Mouse (Mus musculus) erythroid progenitor cell, adult 5-6 weeks (primary cell): ENCODE data around the gene Rspo1. TPM values are rescaled to one million over a fixed set of nuclear protein-coding genes. Genes with fewer than 3 reads are reported as not detected.

ENCODE experiments used
- ATAC-seq: replicated peaks from 2 replicates; pipeline ENCODE4 v1.8.0; 2016; ENCODE audit warnings: moderate number of reproducible peaks, mild to moderate bottlenecking, moderate TSS enrichment, inconsistent platforms; ENCODE audit not compliant: poor library complexity, low FRiP score, severe bottlenecking
- total RNA-seq, 2 experiments: library from RNA; stranded (forward) in 1 of 2; stranded (reverse) in 1 of 2; fragments of 150-400 nt in 1 of 2; fragments of 186-747, 209-891 nt in 1 of 2; gene quantifications; 2 replicates each; pipeline versions ENCODE4 v1.2.3 to v1.2.4; 2015 to 2017; ENCODE audit warnings: low replicate concordance in 2 of 2

The Rspo1 gene
- total RNA-seq, 2 experiments from 2014 or later, result not detected

DNA sequence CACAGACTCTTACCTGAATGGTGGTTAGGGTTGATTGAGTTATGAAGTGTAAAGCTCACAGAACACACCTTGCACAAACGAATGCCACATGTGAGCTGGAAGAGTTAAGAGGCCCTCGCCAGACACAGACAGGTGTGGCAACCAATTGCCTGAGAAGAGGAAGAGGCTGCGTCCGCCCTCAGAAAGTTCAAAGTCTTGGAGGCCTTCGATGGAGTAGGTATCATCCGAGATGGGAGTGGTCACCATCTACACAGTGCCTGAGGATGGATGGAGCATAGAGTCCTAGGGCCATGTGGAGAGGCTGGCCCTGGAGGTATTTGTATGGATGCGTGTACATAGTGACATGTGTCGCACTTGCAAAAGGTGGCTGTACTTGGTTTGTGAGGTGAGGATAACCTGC, 15.1 kb upstream of the Rspo1 start:
- ATAC-seq, result no peak

DNA sequence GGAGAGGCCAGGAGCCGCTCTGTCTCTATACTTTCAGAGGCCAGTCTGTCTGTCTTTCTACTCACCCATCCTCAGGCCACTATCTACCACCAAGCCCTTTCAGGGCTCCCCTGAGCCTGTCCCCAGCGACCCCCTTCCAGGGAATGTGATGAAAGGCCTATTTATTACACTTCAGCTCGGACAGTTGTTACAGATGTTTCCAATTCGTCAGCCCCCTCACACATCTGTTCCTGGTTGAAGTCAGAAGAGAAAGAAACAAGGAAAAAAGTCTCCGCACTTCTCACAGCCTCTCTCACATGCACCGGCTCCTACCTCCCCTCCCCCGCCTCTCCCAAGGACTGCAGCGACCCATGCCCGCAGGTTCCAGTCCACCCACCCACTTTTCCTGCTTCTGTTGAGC, 13.9 kb upstream of the Rspo1 start:
- no peak for ATAC-seq

GRCm38 (mm10) chr4:124973296-124973695, 12.9 kb upstream of the Rspo1 start:
- ATAC-seq, result no peak

GRCm38 (mm10) chr4:124978201-124978600, 8.0 kb upstream of the Rspo1 start:
- no peak for ATAC-seq

DNA sequence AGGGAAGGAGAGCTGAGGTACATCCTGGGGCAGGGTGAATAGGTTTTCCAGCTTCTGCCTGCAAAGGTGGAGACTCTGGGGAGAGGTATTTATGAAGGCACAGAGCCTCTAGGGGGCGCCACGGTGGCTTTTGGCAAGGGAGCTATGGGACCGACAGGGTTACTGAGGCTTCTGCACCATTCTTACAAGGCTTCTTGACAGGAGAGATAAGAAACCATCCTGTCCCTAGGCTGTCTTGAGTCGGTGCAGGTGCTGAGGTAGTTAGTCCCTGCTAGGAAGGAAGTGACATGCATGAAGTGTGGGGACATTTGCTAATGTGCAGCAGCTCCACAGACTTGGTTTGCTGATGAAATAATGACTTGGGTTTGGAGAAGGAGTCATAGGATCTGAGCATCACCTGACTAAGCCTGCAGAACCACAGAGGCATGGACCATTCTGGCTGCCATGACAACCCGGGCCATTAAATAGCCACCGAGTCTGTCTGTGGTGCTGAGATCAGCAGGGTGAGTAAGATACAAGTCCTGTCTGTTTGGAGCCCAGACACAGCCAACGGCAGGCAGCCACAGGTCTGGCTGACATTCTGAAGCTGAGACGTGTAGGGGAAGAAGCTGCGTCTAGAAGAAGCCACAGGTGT, 2.2 kb upstream of the Rspo1 start:
- ATAC-seq, result no peak

DNA sequence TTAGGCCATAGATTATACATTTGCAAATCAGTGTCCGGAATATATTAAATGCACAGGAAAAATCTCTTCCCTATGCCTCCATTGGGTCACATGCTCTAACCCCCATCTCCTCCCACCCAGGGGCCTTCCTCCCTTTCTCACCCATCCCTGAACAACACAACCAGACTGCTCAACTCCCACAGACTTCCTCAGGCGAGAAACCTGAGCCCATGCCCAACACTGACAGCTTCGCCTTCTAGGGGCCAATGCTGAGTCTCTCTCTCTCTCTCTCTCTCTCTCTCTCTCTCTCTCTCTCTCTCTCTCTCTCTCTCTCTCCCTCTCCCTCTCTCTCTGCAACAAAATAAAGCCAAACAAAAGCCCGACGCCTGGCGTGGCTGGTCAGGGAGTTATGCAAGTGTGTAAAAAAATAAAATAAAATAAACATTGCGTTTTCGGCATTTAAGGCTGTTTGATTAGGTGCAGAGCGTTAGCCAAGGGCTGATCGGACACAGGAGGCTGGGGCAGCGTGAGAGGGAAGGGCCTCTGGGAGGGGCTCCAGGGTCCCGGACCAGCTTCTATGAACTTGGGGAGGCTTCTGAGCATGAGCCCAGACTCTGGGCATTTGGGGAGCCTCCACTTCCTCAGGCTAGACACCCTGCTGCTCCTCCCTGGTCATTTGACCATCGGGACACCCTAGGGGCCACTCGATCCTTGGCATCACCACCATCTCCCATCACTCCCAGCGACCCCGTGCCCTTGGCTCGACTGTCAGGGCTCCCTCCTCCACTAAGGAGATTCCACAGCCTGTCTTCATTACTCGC, 1.2 kb upstream of the Rspo1 start:
- ATAC-seq, result no peak

GRCm38 (mm10) chr4:124986739-124987710, 795 bp downstream of the Rspo1 start:
- ATAC-seq, result no peak

DNA sequence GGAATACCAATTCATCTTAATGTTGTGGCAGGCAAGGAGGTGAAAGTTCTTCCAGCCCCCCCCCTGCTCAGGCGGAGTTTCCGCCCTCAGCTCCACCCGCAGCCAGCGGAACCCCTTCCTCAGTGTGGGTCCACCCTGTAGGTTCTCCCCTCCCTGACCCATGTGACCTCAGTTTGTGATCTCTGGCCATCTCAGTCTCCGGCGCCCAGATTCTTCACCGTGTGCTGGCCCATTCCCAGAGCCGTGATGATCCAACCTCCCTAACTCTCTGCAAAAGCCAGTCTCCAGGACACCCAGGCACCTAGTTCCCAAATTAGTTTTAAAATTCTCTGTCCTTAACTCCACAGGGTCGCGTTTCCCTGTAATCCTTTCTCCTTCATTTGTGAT, 1.5 kb downstream of the Rspo1 start:
- ATAC-seq, result no peak

DNA sequence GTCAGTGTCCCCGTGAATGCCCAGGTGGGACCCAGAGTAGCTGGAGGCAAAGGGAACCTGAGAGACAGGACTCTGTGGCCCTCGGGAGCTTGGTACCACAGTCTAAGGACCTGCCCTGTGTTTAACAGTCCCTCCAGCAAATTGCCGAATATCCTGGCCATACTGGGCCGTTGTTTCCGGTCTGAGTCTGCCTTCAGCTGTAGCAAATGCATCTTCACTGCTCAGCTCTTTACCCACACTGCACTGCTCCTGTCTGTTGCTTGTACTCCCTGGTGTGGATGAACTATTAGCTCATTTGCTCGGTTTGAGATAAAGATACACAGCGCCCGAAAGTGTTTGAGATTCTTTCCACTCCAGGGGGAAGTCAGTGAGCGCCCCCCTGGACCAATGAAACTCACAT, 2.2 kb downstream of the Rspo1 start:
- no peak for ATAC-seq

DNA sequence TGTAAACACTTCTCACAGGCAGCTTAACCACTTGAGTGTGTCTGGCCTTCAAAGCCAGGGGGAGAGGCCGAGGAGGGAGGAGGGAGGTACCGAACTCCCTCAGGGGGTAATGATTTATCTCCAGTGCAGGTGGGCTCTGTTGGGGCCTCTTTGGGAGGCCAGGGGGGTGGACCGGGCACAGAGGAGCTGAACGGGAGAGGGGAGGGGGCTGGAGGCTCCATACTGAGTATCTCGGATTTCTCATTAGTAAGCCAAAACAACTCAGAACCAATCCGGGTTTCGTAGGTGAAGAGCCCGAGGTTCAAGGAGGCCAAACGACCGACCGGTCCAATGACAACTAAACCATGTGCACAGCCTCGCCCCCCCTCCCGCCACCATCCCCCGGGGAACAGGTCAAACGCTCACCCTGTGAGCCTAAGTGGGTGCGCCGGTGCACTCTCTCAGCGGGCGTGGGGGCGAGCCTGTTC, 3.6 kb downstream of the Rspo1 start:
- ATAC-seq, result no peak

GRCm38 (mm10) chr4:124990325-124990724, 4.1 kb downstream of the Rspo1 start:
- no peak for ATAC-seq

DNA sequence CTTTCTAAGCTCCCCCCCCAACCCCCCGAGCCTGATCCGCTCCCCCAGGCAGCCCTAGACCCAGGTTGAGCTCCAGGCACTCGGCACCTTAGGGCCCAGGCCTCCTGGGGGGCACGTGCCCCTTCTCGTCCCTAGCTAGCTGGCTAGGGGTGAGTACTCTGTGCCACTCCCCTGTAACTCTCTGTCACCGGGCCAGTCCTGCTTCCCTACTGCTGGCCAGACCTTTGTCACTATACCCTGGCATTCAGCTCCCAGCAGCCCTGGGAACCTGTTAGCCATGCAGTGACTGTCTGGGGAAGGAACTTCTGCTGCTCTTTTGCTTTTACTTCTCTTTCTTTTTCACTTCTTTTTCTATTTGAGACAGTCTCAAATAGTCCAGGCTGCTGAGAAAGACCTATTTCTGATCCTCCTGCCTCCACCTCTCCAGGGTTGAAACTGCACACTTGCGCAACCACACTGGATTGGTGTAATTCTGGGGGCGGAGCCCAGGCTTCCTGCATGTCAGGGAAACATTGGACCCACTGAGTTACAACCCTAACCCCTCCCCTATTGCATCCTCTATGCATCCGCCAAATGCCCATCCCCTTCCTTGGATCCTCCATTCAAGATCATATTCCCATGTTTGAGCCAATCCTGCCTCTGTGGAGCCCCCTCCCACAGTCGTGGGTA, 11.4 kb downstream of the Rspo1 start:
- no peak for ATAC-seq

GRCm38 (mm10) chr4:124999548-124999947, 13.3 kb downstream of the Rspo1 start:
- ATAC-seq, result no peak

- ATAC-seq, result no peak
Measured at GRCm38 (mm10) chr4:125002978-125003377, 16.7 kb downstream of the Rspo1 start.

GRCm38 (mm10) chr4:125004886-125005285, 18.7 kb downstream of the Rspo1 start:
- ATAC-seq, result no peak

- ATAC-seq, result no peak
Measured at GRCm38 (mm10) chr4:125007460-125007859, 21.2 kb downstream of the Rspo1 start.

DNA sequence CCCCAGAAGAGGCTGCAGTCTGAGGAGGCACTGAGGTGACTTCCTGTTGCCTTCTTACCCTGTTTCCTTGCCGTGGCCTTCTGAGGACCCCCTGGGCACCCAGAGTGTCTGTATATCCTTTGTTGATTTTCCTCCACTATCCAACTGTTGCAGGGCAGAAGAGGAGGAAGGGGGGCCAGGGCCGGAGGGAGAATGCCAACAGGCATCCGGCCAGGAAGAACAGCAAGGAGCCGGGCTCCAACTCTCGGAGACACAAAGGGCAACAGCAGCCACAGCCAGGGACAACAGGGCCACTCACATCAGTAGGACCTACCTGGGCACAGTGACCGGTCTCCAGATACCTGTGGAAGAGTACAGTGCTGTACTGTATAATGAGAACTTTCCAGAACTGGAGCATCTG, 22.0 kb downstream of the Rspo1 start:
- ATAC-seq, result no peak

DNA sequence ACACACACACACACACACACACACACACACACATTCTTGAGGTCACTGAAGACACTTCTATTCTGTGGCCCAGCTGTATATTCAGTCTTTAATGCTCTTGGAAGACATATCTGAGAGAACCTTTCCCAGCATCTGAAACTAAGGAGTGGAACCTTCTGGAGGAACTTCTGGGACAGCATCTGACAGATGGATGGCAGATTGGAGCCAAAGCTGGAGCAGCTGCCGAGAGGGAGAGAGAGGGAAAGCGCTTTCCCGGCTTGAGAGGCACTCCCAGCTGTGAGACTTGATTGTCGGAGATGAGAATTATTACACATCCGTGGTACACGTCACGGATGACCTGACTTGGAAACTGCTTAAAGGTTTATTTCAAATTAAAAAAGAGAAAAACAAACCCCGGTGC, 22.5 kb downstream of the Rspo1 start:
- no peak for ATAC-seq

GRCm38 (mm10) chr4:125015806-125016635, 29.8 kb downstream of the Rspo1 start, which contains the start of gene Gnl2:
Gnl2 (plus strand) TSS chr4:125016585.
- ATAC-seq, result no peak
